13 mouse cellular contexts compared by ENCODE assay signal in genomic region chr4:126756766-126757165, GRCm38 (mm10). TPM values are rescaled to one million over a fixed set of nuclear protein-coding genes. Genes with fewer than 3 reads are reported as not detected.
DNase-seq lines count a peak whose midpoint lies in the region; ATAC-seq and TF ChIP-seq lines count a peak whose summit lies in the region.
"Had no signal": no experiment of that assay in that cellular context is flagged by ENCODE, and none has a peak within 500 bp of the region (broad histone marks: within the 10 kb centered on the region; RNA-seq: fewer than 3 reads in every experiment).

No protein-coding gene starts in this region.

- no peaks in the 10 kb centered on the region for H3K27me3 ChIP-seq in intestine, embryonic 14.5 days (replicated peaks; ENCODE audit: control insufficient read depth, insufficient read depth, low read length)
- H3K27me3 ChIP-seq in intestine, embryonic 16.5 days (replicated peaks; ENCODE audit: control insufficient read depth, insufficient read depth, low read length), result no peaks in the 10 kb centered on the region
- H3K27me3 ChIP-seq in cerebellum, adult 2 months (ENCODE audit: control insufficient read depth, insufficient read depth, low read length), result no peaks in the 10 kb centered on the region
- no peaks in the 10 kb centered on the region for H3K27me3 ChIP-seq in hindbrain, embryonic 10.5 days (ENCODE audit: insufficient read depth, poor library complexity, severe bottlenecking)
- H3K27me3 ChIP-seq: embryonic facial prominence, embryonic 15.5 days had no signal

- H3K4me2 ChIP-seq in intestine, embryonic 14.5 days (ENCODE audit: low read length), result no peak overlapping the region
- no peak overlapping the region; the same call in 1 of the 2 replicates for H3K4me2 ChIP-seq in intestine, embryonic 16.5 days (ENCODE audit: low read depth, low read length)
- H3K4me2 ChIP-seq: embryonic facial prominence, embryonic 15.5 days; midbrain, embryonic 12.5 days had no signal

- no peak overlapping the region for H3K9ac ChIP-seq in intestine, embryonic 14.5 days (ENCODE audit: low read length)
- no peak overlapping the region for H3K9ac ChIP-seq in intestine, embryonic 16.5 days (ENCODE audit: low read depth, low read length)
- H3K9ac ChIP-seq: embryonic facial prominence, embryonic 15.5 days; liver, embryonic 14.5 days; midbrain, embryonic 12.5 days had no signal

- H3K4me1 ChIP-seq in intestine, embryonic 14.5 days (replicated peaks; ENCODE audit: control insufficient read depth, insufficient read depth, low read length), result peaks cover 14% of the 10 kb centered on the region
- H3K4me1 ChIP-seq in intestine, embryonic 16.5 days (ENCODE audit: control insufficient read depth, insufficient read depth, low read length), result peaks cover 12% of the 10 kb centered on the region
- H3K4me1 ChIP-seq in cerebellum, adult 2 months (ENCODE audit: control insufficient read depth, insufficient read depth, low read length), result peaks cover 6% of the 10 kb centered on the region; the same call in 1 of the 2 replicates
- H3K4me1 ChIP-seq in hindbrain, embryonic 10.5 days (replicated peaks), result peaks cover 20% of the 10 kb centered on the region

- WGBS in intestine, embryonic 14.5 days, result 82% methylated on average over 4 of the region's 4 CpGs
- WGBS in intestine, embryonic 16.5 days, result 77% methylated on average over 4 of the region's 4 CpGs
- 3% methylated on average over 4 of the region's 4 CpGs for WGBS in cerebellum, adult 2 months
- WGBS in hindbrain, embryonic 10.5 days, result 92% methylated on average over 4 of the region's 4 CpGs

- no peak for ATAC-seq in intestine, embryonic 14.5 days (replicated peaks; ENCODE audit: low FRiP score, low TSS enrichment, low read depth)
- no peak for ATAC-seq in intestine, embryonic 16.5 days

- no peaks in the 10 kb centered on the region for H3K9me3 ChIP-seq in intestine, embryonic 14.5 days (ENCODE audit: control insufficient read depth, low read length)
- no peaks in the 10 kb centered on the region for H3K9me3 ChIP-seq in intestine, embryonic 16.5 days (ENCODE audit: control insufficient read depth, low read length)
- no peaks in the 10 kb centered on the region for H3K9me3 ChIP-seq in hindbrain, embryonic 10.5 days
- H3K9me3 ChIP-seq: embryonic facial prominence, embryonic 15.5 days; midbrain, embryonic 12.5 days had no signal

- H3K27ac ChIP-seq in intestine, embryonic 14.5 days (ENCODE audit: low read depth), result no peak overlapping the region
- H3K27ac ChIP-seq in intestine, embryonic 16.5 days (ENCODE audit: low read length), result no peak overlapping the region
- H3K27ac ChIP-seq in cerebellum, adult 2 months (ENCODE audit: insufficient read depth, low read length), result no peak overlapping the region
- H3K27ac ChIP-seq in hindbrain, embryonic 10.5 days, result no peak overlapping the region
- H3K27ac ChIP-seq: embryonic facial prominence, embryonic 15.5 days; liver, embryonic 14.5 days; midbrain, embryonic 12.5 days had no signal

- H3K36me3 ChIP-seq in intestine, embryonic 14.5 days (ENCODE audit: control insufficient read depth, insufficient read depth, low read length), result peaks cover 28% of the 10 kb centered on the region
- H3K36me3 ChIP-seq in intestine, embryonic 16.5 days (ENCODE audit: control insufficient read depth, insufficient read depth, low read length), result peaks cover 3% of the 10 kb centered on the region; the same call in 1 of the 2 replicates
- H3K36me3 ChIP-seq in hindbrain, embryonic 10.5 days, result peaks cover 42% of the 10 kb centered on the region

- no peak for TF ChIP-seq POLR2A in cerebellum, adult 2 months (IDR thresholded peaks at IDR 0.05; ENCODE audit: borderline replicate concordance, insufficient read depth, low read length)

- peak; percentile 47 for DNase-seq in intestine, embryonic 14.5 days (ENCODE audit: low spot score)
- DNase-seq in right cerebral cortex, adult 18-20 months, result peak; percentile 30
- no peak for DNase-seq in right cerebral cortex, postnatal 25 days
- DNase-seq in cerebellum, adult 2 months, result peak; percentile 88 to 94
- peak; percentile 56 for DNase-seq in lung, postnatal 14 days
- no peak for DNase-seq in thymus, postnatal 25 days
- no peak for DNase-seq in hindbrain, embryonic 10.5 days (ENCODE audit: low spot score)
- DNase-seq: gastrocnemius, postnatal 14 days had no signal

- H3K4me3 ChIP-seq in intestine, embryonic 14.5 days (ENCODE audit: low read depth, low read length), result no peak overlapping the region
- no peak overlapping the region for H3K4me3 ChIP-seq in intestine, embryonic 16.5 days (ENCODE audit: low read length)
- H3K4me3 ChIP-seq in cerebellum, adult 2 months (replicated peaks; ENCODE audit: insufficient read depth, low read depth, low read length), result peak overlapping the region; percentile 4
- no peak overlapping the region for H3K4me3 ChIP-seq in hindbrain, embryonic 10.5 days
- H3K4me3 ChIP-seq: embryonic facial prominence, embryonic 15.5 days; midbrain, embryonic 12.5 days had no signal

- no peak for TF ChIP-seq CTCF in cerebellum, adult 2 months (IDR thresholded peaks at IDR 0.05; ENCODE audit: borderline replicate concordance, insufficient read depth, low read depth, low read length)

RNA-seq across cellular contexts. Expression of gene AU040320, which starts 3.4 kb away (rescaled TPM):
- polyA plus RNA-seq in intestine, embryonic 14.5 days (2014; fragmentation: Nextera tagmentation; extraction: Ambion mirVana), result 27.2 and 28.9 TPM in 2 replicates
- 36.4 and 44.0 TPM in 2 replicates for polyA plus RNA-seq in intestine, embryonic 16.5 days (2015; fragmentation: Nextera tagmentation; extraction: Ambion mirVana)
- polyA plus RNA-seq in cerebellum, adult 2 months (2012; rRNA removed), result 51.0 and 51.2 TPM in 2 replicates
- polyA plus RNA-seq in hindbrain, embryonic 10.5 days (2016; fragmentation: Nextera tagmentation; extraction: Ambion mirVana), result 25.3 and 31.4 TPM in 2 replicates

RNA-seq across cellular contexts. Expression of gene Ncdn, which starts 3.5 kb away (rescaled TPM):
- polyA plus RNA-seq in intestine, embryonic 14.5 days (2014; fragmentation: Nextera tagmentation; extraction: Ambion mirVana), result 29.0 and 29.8 TPM in 2 replicates
- 25.6 and 27.4 TPM in 2 replicates for polyA plus RNA-seq in intestine, embryonic 16.5 days (2015; fragmentation: Nextera tagmentation; extraction: Ambion mirVana)
- polyA plus RNA-seq in cerebellum, adult 2 months (2012; rRNA removed), result 546 and 554 TPM in 2 replicates
- polyA plus RNA-seq in hindbrain, embryonic 10.5 days (2016; fragmentation: Nextera tagmentation; extraction: Ambion mirVana), result 35.6 and 49.1 TPM in 2 replicates

RNA-seq across cellular contexts. Expression of gene Tfap2e, which starts 20.7 kb away (rescaled TPM):
- polyA plus RNA-seq in intestine, embryonic 14.5 days (2014; fragmentation: Nextera tagmentation; extraction: Ambion mirVana), result not detected in 2 replicates
- polyA plus RNA-seq in intestine, embryonic 16.5 days (2015; fragmentation: Nextera tagmentation; extraction: Ambion mirVana), result not detected in 2 replicates
- not detected in 2 replicates for polyA plus RNA-seq in cerebellum, adult 2 months (2012; rRNA removed)
- 0.73 and 1.8 TPM in 2 replicates for polyA plus RNA-seq in hindbrain, embryonic 10.5 days (2016; fragmentation: Nextera tagmentation; extraction: Ambion mirVana)
- polyA plus RNA-seq: liver, embryonic 14.5 days; urinary bladder, adult 2 months had no signal

Comparison
In these comparisons a context has a peak if more than half of its experiments do, and no peak if none do; other contexts are left out.
1. DNase-seq: peak in intestine, embryonic 14.5 days (single experiment), right cerebral cortex, adult 18-20 months (single experiment), cerebellum, adult 2 months (2 of 2) and lung, postnatal 14 days (single experiment); none in right cerebral cortex, postnatal 25 days (single experiment), thymus, postnatal 25 days (single experiment) and hindbrain, embryonic 10.5 days (single experiment).
2. RNA of gene Ncdn, which starts 3.5 kb away (polyA plus RNA-seq): 546 to 554 TPM in cerebellum, adult 2 months; 35.6 to 49.1 TPM in hindbrain, embryonic 10.5 days, 29.0 to 29.8 TPM in intestine, embryonic 14.5 days and 25.6 to 27.4 TPM in intestine, embryonic 16.5 days; every median in the first group is over 10 times any median in the second.